Mouse (Mus musculus): ENCODE data around the gene Sufu.

GRCm38 (mm10) chr19:46523131-46523479 is 126.4 kb downstream of the Sufu start:
- TF ChIP-seq CTCF (IDR thresholded peaks at IDR 0.05; ENCODE audit: borderline replicate concordance, insufficient read depth, low read depth, low read length) (no peak), POLR2A (IDR thresholded peaks at IDR 0.05; ENCODE audit: borderline replicate concordance, insufficient read depth, low read length) (no peak)

Measured in cerebellum, adult 2 months (tissue).